Comparison of ENCODE assay signal across 26 mouse cellular contexts in genomic region chr7:34537122-34537521, GRCm38 (mm10).
"Had no signal": no experiment of that assay in that cellular context is flagged by ENCODE, and none has a peak within 500 bp of the region (broad histone marks: within the 10 kb centered on the region; RNA-seq: fewer than 3 reads in every experiment).

No protein-coding gene starts in this region.

- H3K9ac ChIP-seq: embryonic facial prominence, embryonic 12.5 days; embryonic facial prominence, embryonic 13.5 days; embryonic facial prominence, embryonic 15.5 days; forebrain, embryonic 13.5 days; forebrain, embryonic 15.5 days; forebrain, postnatal 0 days had no signal

- H3K9me3 ChIP-seq: embryonic facial prominence, embryonic 15.5 days; forebrain, embryonic 15.5 days; heart, embryonic 10.5 days had no signal

- H3K4me2 ChIP-seq: embryonic facial prominence, embryonic 12.5 days; embryonic facial prominence, embryonic 13.5 days; embryonic facial prominence, embryonic 15.5 days; forebrain, embryonic 13.5 days; forebrain, embryonic 15.5 days; heart, embryonic 11.5 days had no signal

- ATAC-seq: forebrain, embryonic 13.5 days; forebrain, embryonic 14.5 days; forebrain, embryonic 15.5 days; forebrain, embryonic 16.5 days; forebrain, postnatal 0 days had no signal

- H3K4me1 ChIP-seq: embryonic facial prominence, embryonic 10.5 days; embryonic facial prominence, embryonic 12.5 days; embryonic facial prominence, embryonic 13.5 days; embryonic facial prominence, embryonic 15.5 days; forebrain, embryonic 15.5 days; heart, embryonic 10.5 days had no signal

- DNase-seq: cerebellum, adult 9-10 months; cerebellum, adult 9-11 months; cerebellum, postnatal 10 days; cerebellum, postnatal 14 days; cerebellum, postnatal 25 days; embryo, embryonic 11 days; forebrain, postnatal 0 days; gastrocnemius, adult 2 months; gastrocnemius, postnatal 10 days; gastrocnemius, postnatal 14 days; gastrocnemius, postnatal 25 days; gastrocnemius, postnatal 36 days; heart, adult 11 months; heart, adult 18-20 months; heart, adult 2 months had no signal

- H3K36me3 ChIP-seq: embryonic facial prominence, embryonic 10.5 days; embryonic facial prominence, embryonic 12.5 days; embryonic facial prominence, embryonic 13.5 days; embryonic facial prominence, embryonic 15.5 days; forebrain, embryonic 15.5 days; heart, embryonic 10.5 days had no signal

- H3K27me3 ChIP-seq: embryonic facial prominence, embryonic 12.5 days; embryonic facial prominence, embryonic 13.5 days; embryonic facial prominence, embryonic 15.5 days; forebrain, embryonic 13.5 days; forebrain, embryonic 15.5 days had no signal

- H3K27ac ChIP-seq: embryonic facial prominence, embryonic 10.5 days; embryonic facial prominence, embryonic 12.5 days; embryonic facial prominence, embryonic 13.5 days; embryonic facial prominence, embryonic 15.5 days; forebrain, embryonic 15.5 days; gastrocnemius, adult 2 months; heart, adult 2 months; heart, embryonic 10.5 days had no signal

- H3K4me3 ChIP-seq: embryonic facial prominence, embryonic 10.5 days; embryonic facial prominence, embryonic 12.5 days; embryonic facial prominence, embryonic 13.5 days; embryonic facial prominence, embryonic 15.5 days; erythroblast, embryonic 14.5 days; forebrain, embryonic 13.5 days; forebrain, embryonic 15.5 days; gastrocnemius, adult 2 months; heart, adult 2 months; heart, embryonic 10.5 days had no signal
